Mouse (Mus musculus) forebrain, embryonic 13.5 days (tissue): ENCODE results near the gene Larp1b. TPM values are rescaled to one million over a fixed set of nuclear protein-coding genes. Genes with fewer than 3 reads are reported as not detected.

Experiments used
- polyA plus RNA-seq: library from polyadenylated mRNA; unstranded; fragments of >200 nt; fragmentation: Nextera tagmentation; extraction: Ambion mirVana; gene quantifications from 2 replicates; pipeline ENCODE4 v1.2.1, GENCODE M21; 2015

The Larp1b gene
- polyA plus RNA-seq, 1 experiment from 2014 or later: 2.4 TPM

Other genes with a start within 250 kb of the Larp1b start
- gene Slc25a31, start 241.0 kb upstream of the Larp1b start, polyA plus RNA-seq: 0.15 TPM in 1 of 2 replicates, not detected in the other
- gene Hspa4l, start 205.3 kb upstream of the Larp1b start, polyA plus RNA-seq: 48.5 and 53.5 TPM in 2 replicates
- 46.8 and 48.7 TPM in 2 replicates for gene Plk4, start 149.8 kb upstream of the Larp1b start, polyA plus RNA-seq
- gene Mfsd8, start 102.9 kb upstream of the Larp1b start, polyA plus RNA-seq: 17.5 and 17.7 TPM in 2 replicates
- 9.5 and 12.1 TPM in 2 replicates for gene Abhd18, start 102.9 kb upstream of the Larp1b start, polyA plus RNA-seq
- gene 1700034I23Rik, start 47.3 kb upstream of the Larp1b start, polyA plus RNA-seq: 0.14 and 0.38 TPM in 2 replicates
- 26.0 and 27.0 TPM in 2 replicates for gene Pgrmc2, start 133.2 kb downstream of the Larp1b start, polyA plus RNA-seq